Mouse (Mus musculus) intestine, postnatal 0 days (tissue): ENCODE measurements at regions not wholly inside any gene's neighbourhood (a gene's known extent, or its start where the extent isn't known, plus 50 kb on each side); places are given as distances from the start of the nearest gene placed in this dataset.

Experiments used
- ATAC-seq: fragments of 200-750 bp; cut with Nextera tagmentation; 2 replicates; pipeline ENCODE4 v1.8.0; 2017; ENCODE audit warnings: mild to moderate bottlenecking, moderate TSS enrichment, moderate library complexity
- H3K27ac ChIP-seq: fragments of 300-500 bp; sonication (generic); 2 replicates; pipeline ENCODE4 v1.5.1; 2014; ENCODE audit warnings: mild to moderate bottlenecking, low read depth, low read length, moderate library complexity
- H3K27me3 ChIP-seq: fragments of 300-500 bp; sonication (generic); replicated peaks from 2 replicates; pipeline ENCODE4 v1.6.1; 2014; ENCODE audit warnings: low read length, mixed read lengths; ENCODE audit not compliant: control insufficient read depth, insufficient read depth
- H3K36me3 ChIP-seq: fragments of 300-500 bp; sonication (generic); 2 replicates; pipeline ENCODE4 v1.6.1; 2014; ENCODE audit warnings: mild to moderate bottlenecking, moderate library complexity; ENCODE audit not compliant: control insufficient read depth, insufficient read depth
- H3K4me1 ChIP-seq: fragments of 300-500 bp; sonication (generic); replicated peaks from 2 replicates; pipeline ENCODE4 v1.6.1; 2014; ENCODE audit warnings: antibody characterized with exemption, low read length, mixed read lengths; ENCODE audit not compliant: control insufficient read depth, insufficient read depth
- H3K4me2 ChIP-seq: fragments of 300-500 bp; sonication (generic); replicated peaks from 2 replicates; pipeline ENCODE4 v1.6.1; 2014; ENCODE audit warnings: low read depth, mild to moderate bottlenecking, moderate library complexity
- H3K4me3 ChIP-seq: fragments of 300-500 bp; sonication (generic); 2 replicates; pipeline ENCODE4 v1.5.1; 2014; ENCODE audit warnings: low read depth, low read length
- H3K9ac ChIP-seq: fragments of 300-500 bp; sonication (generic); 2 replicates; pipeline ENCODE4 v1.6.1; 2014; ENCODE audit warnings: mild to moderate bottlenecking, low read depth, low read length
- H3K9me3 ChIP-seq: fragments of 300-500 bp; sonication (generic); 2 replicates; pipeline ENCODE4 v1.6.1; 2016; ENCODE audit warnings: mixed run types; ENCODE audit not compliant: control insufficient read depth
- CTCF ChIP-seq: sonication (generic); IDR thresholded peaks from 2 replicates; pipeline ENCODE4 v1.5.1; 2016; ENCODE audit warnings: low read depth, mild to moderate bottlenecking, control low read depth, antibody characterized with exemption, moderate library complexity
- WGBS: fragments of 180-500 bp; shearing (Covaris S2); extraction: QIAGEN DNeasy Blood & Tissue Kit; methylation state at CpG from one replicate; pipeline ENCODE4 v1.1.7; 2014; 5-methylcytosine and 5-hydroxymethylcytosine counted together

GRCm38 (mm10) chr9:67610696-67611095 lies 51.2 kb upstream of the Tln2 start:
- Histone ChIP-seq H3K27ac (no peak overlapping the region), H3K4me2 (no peak overlapping the region), H3K9me3 (no peaks in the 10 kb centered on the region), H3K9ac (no peak overlapping the region), H3K4me3 (no peak overlapping the region), H3K36me3 (no peaks in the 10 kb centered on the region), H3K27me3 (no peaks in the 10 kb centered on the region), H3K4me1 (no peaks in the 10 kb centered on the region)
- WGBS: 89% methylated on average over 6 of the region's 6 CpGs
- TF ChIP-seq CTCF: no peak
- ATAC-seq: no peak

GRCm38 (mm10) chr9:67611676-67612075 lies 52.2 kb upstream of the Tln2 start:
- H3K4me2 ChIP-seq: no peak overlapping the region
- no peak for ATAC-seq

GRCm38 (mm10) chr9:67612101-67612500 lies 52.6 kb upstream of the Tln2 start:
- ATAC-seq: no peak
- 94% methylated on average over 2 of the region's 2 CpGs for WGBS
- H3K27me3 ChIP-seq: no peaks in the 10 kb centered on the region
- no peaks in the 10 kb centered on the region for H3K4me1 ChIP-seq
- H3K4me3 ChIP-seq: no peak overlapping the region
- TF ChIP-seq CTCF: no peak
- no peaks in the 10 kb centered on the region for H3K9me3 ChIP-seq
- no peak overlapping the region for H3K4me2 ChIP-seq
- no peak overlapping the region for H3K9ac ChIP-seq
- no peak overlapping the region for H3K27ac ChIP-seq
- H3K36me3 ChIP-seq: no peaks in the 10 kb centered on the region

More at GRCm38 (mm10) chr9:67611676-67612075, 52.2 kb upstream of the Tln2 start:
- WGBS: 75% methylated on average over 6 of the region's 6 CpGs
- TF ChIP-seq CTCF: no peak
- Histone ChIP-seq H3K4me3 (no peak overlapping the region), H3K27me3 (no peaks in the 10 kb centered on the region), H3K36me3 (no peaks in the 10 kb centered on the region), H3K9me3 (no peaks in the 10 kb centered on the region), H3K4me1 (no peaks in the 10 kb centered on the region), H3K27ac (no peak overlapping the region), H3K9ac (no peak overlapping the region)

- no peak overlapping the region for H3K27ac ChIP-seq
- no peaks in the 10 kb centered on the region for H3K4me1 ChIP-seq
- TF ChIP-seq CTCF: no peak
- H3K27me3 ChIP-seq: no peaks in the 10 kb centered on the region
- no peak overlapping the region for H3K9ac ChIP-seq
- no peaks in the 10 kb centered on the region for H3K9me3 ChIP-seq
- WGBS: 91% methylated on average over 2 of the region's 2 CpGs
- no peaks in the 10 kb centered on the region for H3K36me3 ChIP-seq
- H3K4me3 ChIP-seq: no peak overlapping the region
- no peak overlapping the region for H3K4me2 ChIP-seq
- ATAC-seq: no peak
Measured at GRCm38 (mm10) chr9:67614068-67614727, 54.7 kb upstream of the Tln2 start.

- TF ChIP-seq CTCF: no peak
- Histone ChIP-seq H3K27ac (no peak overlapping the region), H3K9me3 (no peaks in the 10 kb centered on the region), H3K4me3 (no peak overlapping the region), H3K27me3 (no peaks in the 10 kb centered on the region), H3K4me1 (no peaks in the 10 kb centered on the region), H3K4me2 (no peak overlapping the region), H3K9ac (no peak overlapping the region), H3K36me3 (no peaks in the 10 kb centered on the region)
- WGBS: 90% methylated on average over 2 of the region's 2 CpGs
- no peak for ATAC-seq
Measured at GRCm38 (mm10) chr9:67616207-67616606, 56.7 kb upstream of the Tln2 start.

GRCm38 (mm10) chr9:67617341-67618217 lies 58.1 kb upstream of the Tln2 start:
- Histone ChIP-seq H3K4me1 (no peaks in the 10 kb centered on the region), H3K27ac (no peak overlapping the region), H3K9me3 (no peaks in the 10 kb centered on the region), H3K4me2 (no peak overlapping the region), H3K27me3 (no peaks in the 10 kb centered on the region), H3K9ac (no peak overlapping the region), H3K36me3 (no peaks in the 10 kb centered on the region), H3K4me3 (no peak overlapping the region)
- TF ChIP-seq CTCF: no peak
- no peak for ATAC-seq
- 62% methylated on average over 14 of the region's 14 CpGs for WGBS
